Mouse (Mus musculus): Measurements from ENCODE around the gene Atf2.

GRCm38 (mm10) chr2:73775683-73776310, 116.6 kb downstream of the Atf2 start:
- TF ChIP-seq GATA1 (IDR thresholded peaks at IDR 0.05; ENCODE audit: borderline replicate concordance, low read length) = no peak
- TF ChIP-seq FLI1 (IDR thresholded peaks at IDR 0.05; ENCODE audit: low read length) = no peak

Data from megakaryocyte, embryonic 14.5 days (primary cell).